Mouse (Mus musculus) gastrocnemius, adult 2 months (tissue): ENCODE results near the gene Nlk. TPM values are rescaled to one million over a fixed set of nuclear protein-coding genes. Genes with fewer than 3 reads are reported as not detected.

ENCODE experiments used
- DNase-seq: peaks from one replicate; pipeline ENCODE4 v3.0.0; 2022
- H3K27ac ChIP-seq: fragments of 200-600 bp; 2 replicates; pipeline ENCODE4 v1.8.1; 2022; ENCODE audit warnings: mild to moderate bottlenecking
- H3K4me3 ChIP-seq: fragments of 200-600 bp; 2 replicates; pipeline ENCODE4 v1.8.1; 2022; ENCODE audit warnings: mild to moderate bottlenecking, moderate library complexity
- CTCF ChIP-seq: fragments of 200-600 bp; IDR thresholded peaks from 2 replicates; pipeline ENCODE4 v1.8.1; 2022; ENCODE audit warnings: antibody characterized with exemption, mild to moderate bottlenecking, moderate library complexity
- intact Hi-C: fragments of 180-260 bp; cut with DNase I; formaldehyde crosslinking; loops from one replicate; pipeline ENCODE4 v1.15.1; 2025
- total RNA-seq, 2 experiments: library from RNA; stranded (reverse); gene quantifications; 2 replicates each; pipeline ENCODE4 v1.2.3; 2021

Gene Nlk
- total RNA-seq, 2 experiments from 2014 or later, result 8.1 to 10.0 TPM

- no peak overlapping the region for H3K4me3 ChIP-seq
- TF ChIP-seq CTCF, result no peak
- peak overlapping the region; percentile 68 for H3K27ac ChIP-seq
- DNase-seq, result no peak
- intact Hi-C loops, result no loop called here
Measured at GRCm38 (mm10) chr11:78523241-78523955, 173.8 kb downstream of the Nlk start.

- peak overlapping the region; percentile 68 for H3K27ac ChIP-seq
- intact Hi-C loops, result no loop called here
Measured at GRCm38 (mm10) chr11:78522481-78522997, 174.6 kb downstream of the Nlk start.

GRCm38 (mm10) chr11:78521880-78522279 lies 175.3 kb downstream of the Nlk start:
- Histone ChIP-seq H3K4me3 (no peak overlapping the region), H3K27ac (peak overlapping the region; percentile 68)
- intact Hi-C loops, result no loop called here
- no peak for TF ChIP-seq CTCF
- DNase-seq, result peak; percentile 48

More at GRCm38 (mm10) chr11:78522481-78522997, 174.6 kb downstream of the Nlk start:
- TF ChIP-seq CTCF, result peak; percentile 57
- DNase-seq, result peak; percentile 44
- no peak overlapping the region for H3K4me3 ChIP-seq

DNA sequence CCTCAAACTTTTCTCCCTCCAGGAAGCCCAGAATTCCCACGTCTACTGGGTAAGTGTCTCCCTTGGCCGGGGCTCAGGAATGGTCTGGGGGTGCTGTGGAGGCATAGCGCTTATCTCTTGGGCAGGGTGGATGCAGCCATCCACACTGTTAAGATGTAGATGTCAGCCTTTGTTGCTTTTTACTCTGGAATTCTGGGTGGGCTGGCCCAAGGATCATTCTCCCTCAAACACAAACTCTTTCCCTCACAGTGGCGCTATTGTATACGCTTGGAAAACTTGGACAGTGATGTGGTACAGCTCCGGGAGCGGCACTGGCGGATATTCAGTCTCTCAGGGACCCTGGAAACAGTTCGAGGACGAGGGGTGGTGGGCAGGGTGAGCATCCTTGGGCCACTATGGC lies 178.2 kb downstream of the Nlk start:
- no peak for DNase-seq
- intact Hi-C loops, result no loop called here

More for the DNA sequence above, 178.2 kb downstream of the Nlk start:
- H3K4me3 ChIP-seq, result no peak overlapping the region
- no peak overlapping the region for H3K27ac ChIP-seq
- TF ChIP-seq CTCF, result no peak

Other genes starting within 250 kb of the Nlk start
- 1 to 10 TPM in 1 of 2 experiments, under 1 TPM in 1; 0.77 to 1.4 TPM for gene Slc46a1, start 231.7 kb downstream of the Nlk start, total RNA-seq
- gene Sarm1, start 199.6 kb downstream of the Nlk start, total RNA-seq, result under 1 TPM; 0.64 to 0.71 TPM
- gene Vtn, start 198.3 kb downstream of the Nlk start, total RNA-seq, result 10 to 100 TPM; 11.7 to 14.5 TPM
- gene Sebox, start 193.9 kb downstream of the Nlk start, total RNA-seq, result not detected
- 10 to 100 TPM; 11.9 to 13.0 TPM for gene Tmem199, start 185.2 kb downstream of the Nlk start, total RNA-seq
- 100 to 1,000 TPM in 1 of 2 experiments, 10 to 100 TPM in 1; 98.0 to 113 TPM for gene Poldip2, start 185.2 kb downstream of the Nlk start, total RNA-seq
- 10 to 100 TPM; 45.7 to 49.8 TPM for gene Tnfaip1, start 161.0 kb downstream of the Nlk start, total RNA-seq
- gene Ift20, start 161.0 kb downstream of the Nlk start, total RNA-seq, result 10 to 100 TPM; 17.8 to 21.6 TPM
- gene Tmem97, start 146.6 kb downstream of the Nlk start, total RNA-seq, result 1 to 10 TPM; 2.3 to 2.5 TPM
- 10 to 100 TPM in 1 of 2 experiments, 1 to 10 TPM in 1; 9.8 to 13.0 TPM for gene Ccnq, start 54.4 kb upstream of the Nlk start, total RNA-seq
- gene Lyrm9, start 129.2 kb upstream of the Nlk start, total RNA-seq, result 10 to 100 TPM; 15.0 to 15.3 TPM
- 1 to 10 TPM in 1 of 2 experiments, under 1 TPM in 1; 0.64 to 1.4 TPM for gene Nos2, start 223.4 kb upstream of the Nlk start, total RNA-seq